Mouse (Mus musculus) embryonic facial prominence, embryonic 10.5 days (tissue): ENCODE data around the gene Sys1. TPM values are rescaled to one million over a fixed set of nuclear protein-coding genes. Genes with fewer than 3 reads are reported as not detected.

Experiments used
- polyA plus RNA-seq: library from polyadenylated mRNA; unstranded; fragments of >200 nt; fragmentation: Nextera tagmentation; extraction: Ambion mirVana; gene quantifications from 2 replicates; pipeline ENCODE4 v1.2.1, GENCODE M21; 2016

The Sys1 gene
- polyA plus RNA-seq, 1 experiment from 2014 or later, result 52.5 TPM

Other genes starting within 250 kb of the Sys1 start
- not detected in 2 replicates for gene Wfdc15b, start 235.3 kb upstream of the Sys1 start, polyA plus RNA-seq
- gene Svs2, start 218.5 kb upstream of the Sys1 start, polyA plus RNA-seq, result not detected in 2 replicates
- gene Svs3b, start 200.3 kb upstream of the Sys1 start, polyA plus RNA-seq, result not detected in 2 replicates
- gene Svs4, start 178.5 kb upstream of the Sys1 start, polyA plus RNA-seq, result not detected in 2 replicates
- not detected in 2 replicates for gene Svs3a, start 167.7 kb upstream of the Sys1 start, polyA plus RNA-seq
- gene Svs6, start 140.2 kb upstream of the Sys1 start, polyA plus RNA-seq, result not detected in 2 replicates
- not detected in 2 replicates for gene Svs5, start 124.2 kb upstream of the Sys1 start, polyA plus RNA-seq
- gene Slpi, start 67.9 kb upstream of the Sys1 start, polyA plus RNA-seq, result 0.46 TPM in 1 of 2 replicates, not detected in the other
- gene Rbpjl, start 53.8 kb upstream of the Sys1 start, polyA plus RNA-seq, result not detected in 2 replicates
- 0.23 and 0.85 TPM in 2 replicates for gene Matn4, start 51.8 kb upstream of the Sys1 start, polyA plus RNA-seq
- 25.5 and 26.0 TPM in 2 replicates for gene Sdc4, start 13.1 kb upstream of the Sys1 start, polyA plus RNA-seq
- 3.1 and 3.2 TPM in 2 replicates for gene Gm20458, start 4.0 kb downstream of the Sys1 start, polyA plus RNA-seq
- not detected in 2 replicates for gene Trp53tg5, start 16.8 kb downstream of the Sys1 start, polyA plus RNA-seq
- gene Dbndd2, start 29.1 kb downstream of the Sys1 start, polyA plus RNA-seq, result 1.8 TPM in 2 replicates
- 34.8 and 38.1 TPM in 2 replicates for gene Pigt, start 40.6 kb downstream of the Sys1 start, polyA plus RNA-seq
- 59.8 and 62.7 TPM in 2 replicates for gene Wfdc2, start 105.4 kb downstream of the Sys1 start, polyA plus RNA-seq
- not detected in 2 replicates for gene Spint3, start 116.5 kb downstream of the Sys1 start, polyA plus RNA-seq
- gene Wfdc6a, start 128.5 kb downstream of the Sys1 start, polyA plus RNA-seq, result not detected in 2 replicates
- gene Eppin, start 136.6 kb downstream of the Sys1 start, polyA plus RNA-seq, result not detected in 2 replicates
- gene Wfdc6b, start 156.6 kb downstream of the Sys1 start, polyA plus RNA-seq, result not detected in 2 replicates
- gene Wfdc8, start 156.7 kb downstream of the Sys1 start, polyA plus RNA-seq, result not detected in 2 replicates
- gene Wfdc16, start 181.8 kb downstream of the Sys1 start, polyA plus RNA-seq, result not detected in 2 replicates
- gene Wfdc10, start 199.1 kb downstream of the Sys1 start, polyA plus RNA-seq, result not detected in 2 replicates
- gene Wfdc9, start 199.6 kb downstream of the Sys1 start, polyA plus RNA-seq, result not detected in 2 replicates
- not detected in 2 replicates for gene Wfdc11, start 217.1 kb downstream of the Sys1 start, polyA plus RNA-seq
- gene Wfdc13, start 228.1 kb downstream of the Sys1 start, polyA plus RNA-seq, result 0.14 TPM in 1 of 2 replicates, not detected in the other
- gene Spint4, start 241.5 kb downstream of the Sys1 start, polyA plus RNA-seq, result not detected in 2 replicates